In genomic region chr6:58964091-58964490, GRCm38 (mm10) we compare ENCODE assay signal across 19 mouse cellular contexts. TPM values are rescaled to one million over a fixed set of nuclear protein-coding genes. Genes with fewer than 3 reads are reported as not detected.
DNase-seq lines count a peak whose midpoint lies in the region; ATAC-seq lines count a peak whose summit lies in the region.
"Had no signal": no experiment of that assay in that cellular context is flagged by ENCODE, and none has a peak within 500 bp of the region (broad histone marks: within the 10 kb centered on the region; RNA-seq: fewer than 3 reads in every experiment).

No protein-coding gene starts in this region.

- DNase-seq in cerebellum, adult 11 months = peak; percentile 18
- DNase-seq in cerebellum, adult 18-20 months = peak; percentile 28 to 42
- DNase-seq in cerebellum, adult 9-11 months = peak; percentile 33
- no peak for DNase-seq in layer of hippocampus, postnatal 14 days (ENCODE audit: low spot score in 2 of 2)
- DNase-seq in layer of hippocampus, postnatal 10 days (ENCODE audit: low spot score in 2 of 2) = no peak
- DNase-seq: adrenal gland, adult 8-10 months; adrenal gland, postnatal 36 days; B cell, adult 2 months; gastrocnemius, postnatal 10 days; heart, adult 2 months; heart, postnatal 14 days; kidney, adult 2 months had no signal

- ATAC-seq in cerebellum, adult (ENCODE audit: insufficient number of reproducible peaks, low FRiP score, low TSS enrichment) = no peak
- ATAC-seq in inflammation-experienced regulatory T-cells, adult 6 months = no peak
- ATAC-seq: CD4-positive, CD25-positive, alpha-beta regulatory T cell, adult 4 months; forebrain, embryonic 16.5 days; intestine, embryonic 15.5 days had no signal

RNA-seq across cellular contexts. Expression of gene Nap1l5, which starts 57.2 kb away (rescaled TPM):
- 100 to 1,000 TPM; 212 to 254 TPM for total RNA-seq in layer of hippocampus, postnatal 14 days (2021)
- 100 to 1,000 TPM; 186 to 199 TPM for total RNA-seq in layer of hippocampus, postnatal 10 days (2021)
- under 1 TPM in 1 of 3 experiments, not detected in 2; 0.20 TPM for polyA plus RNA-seq in inflammation-experienced regulatory T-cells, adult 6 months (2017; shearing (Covaris generic))
- total RNA-seq: G1E; hematopoietic stem cell, adult 5-6 weeks had no signal
- polyA plus RNA-seq: CD4-positive, CD25-positive, alpha-beta regulatory T cell, adult 4 months; G1E had no signal

Comparison
In these comparisons a context has a peak if more than half of its experiments do, and no peak if none do; other contexts are left out.
1. DNase-seq: peak in cerebellum, adult 11 months (single experiment), cerebellum, adult 18-20 months (2 of 2) and cerebellum, adult 9-11 months (single experiment); none in layer of hippocampus, postnatal 14 days (0 of 2) and layer of hippocampus, postnatal 10 days (0 of 2).